Mouse (Mus musculus) cerebellum, adult 8-10 months (tissue): ENCODE measurements around the gene Erbin.
A peak's percentile ranks its signal among the peaks of the same experiment; 100 is the strongest.

Experiments used
- DNase-seq: peaks from one replicate; pipeline ENCODE4 v3.0.0; 2022

The Erbin gene

DNA sequence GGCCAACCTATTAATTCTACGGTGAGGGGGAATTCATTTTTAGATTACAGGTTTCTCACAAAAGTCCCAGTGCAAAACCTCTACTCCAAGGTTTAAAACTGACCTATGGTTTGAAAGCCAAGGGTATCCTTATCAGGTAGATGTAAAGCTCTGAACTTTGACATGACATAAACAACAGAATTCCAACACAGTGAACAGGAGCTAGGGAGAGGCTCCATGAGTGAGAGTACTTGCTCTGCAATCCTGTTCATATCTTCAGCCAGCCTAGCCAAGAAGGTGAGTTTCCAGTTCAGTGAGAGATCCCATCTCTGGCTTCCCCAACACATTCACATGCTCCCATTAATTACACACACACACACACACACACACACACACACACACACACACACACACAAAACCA, 9.7 kb downstream of the Erbin start:
- no peak for DNase-seq

DNA sequence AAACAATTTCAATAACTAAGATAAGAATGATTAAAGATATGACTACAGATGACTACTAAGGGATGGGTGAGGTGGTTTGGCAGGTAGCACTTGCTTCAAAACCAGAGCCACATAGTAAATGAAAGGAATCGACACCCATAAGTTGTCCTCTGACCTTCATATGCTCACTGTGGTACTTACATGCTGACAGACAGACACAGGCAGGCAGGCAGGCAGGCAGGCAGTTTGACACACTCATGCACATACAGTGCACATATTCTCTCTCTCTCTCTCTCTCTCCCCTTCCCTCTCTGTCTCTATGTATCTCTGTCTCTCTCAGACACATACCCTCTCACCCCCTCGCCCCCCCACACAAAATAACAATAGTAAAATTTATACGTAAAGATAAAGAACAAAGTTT, 10.4 kb downstream of the Erbin start:
- DNase-seq = no peak

DNA sequence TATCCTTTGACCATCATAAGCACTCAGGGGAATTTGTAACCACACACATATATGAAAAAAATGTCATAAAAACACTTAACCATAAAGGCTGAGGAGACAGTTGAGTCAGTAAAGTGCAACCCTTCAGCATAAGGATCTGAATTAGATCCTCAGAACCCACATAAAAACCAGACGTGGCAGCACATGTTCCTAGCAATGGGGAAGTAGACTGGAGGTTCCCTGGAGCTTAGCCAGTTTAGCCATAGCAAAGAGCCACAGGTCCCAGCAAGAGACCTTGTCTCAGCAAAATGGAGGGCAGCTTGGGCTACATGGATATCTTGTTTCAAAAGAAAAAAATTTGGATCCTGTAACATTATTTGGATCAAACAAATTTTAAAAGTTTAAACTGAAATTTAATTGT, 20.3 kb downstream of the Erbin start:
- no peak for DNase-seq

DNA sequence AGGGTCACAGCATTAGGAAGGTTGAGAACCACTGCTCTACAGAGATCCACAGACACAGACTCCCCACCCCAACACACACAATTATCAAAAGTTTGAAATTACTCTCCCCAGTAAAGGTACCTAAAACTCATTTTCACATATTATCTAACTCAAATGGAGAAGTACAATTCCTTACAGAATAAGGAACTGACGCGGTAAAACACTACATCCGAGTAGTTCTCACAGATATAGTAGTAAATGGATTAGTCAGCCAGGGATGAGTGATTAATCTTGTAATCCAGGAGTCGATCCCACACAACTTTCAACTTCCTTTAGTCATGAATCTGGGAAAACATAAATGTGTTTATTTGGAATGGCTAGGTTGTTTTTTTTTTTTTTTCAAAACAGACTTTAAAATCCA, 22.7 kb downstream of the Erbin start:
- DNase-seq = no peak

DNA sequence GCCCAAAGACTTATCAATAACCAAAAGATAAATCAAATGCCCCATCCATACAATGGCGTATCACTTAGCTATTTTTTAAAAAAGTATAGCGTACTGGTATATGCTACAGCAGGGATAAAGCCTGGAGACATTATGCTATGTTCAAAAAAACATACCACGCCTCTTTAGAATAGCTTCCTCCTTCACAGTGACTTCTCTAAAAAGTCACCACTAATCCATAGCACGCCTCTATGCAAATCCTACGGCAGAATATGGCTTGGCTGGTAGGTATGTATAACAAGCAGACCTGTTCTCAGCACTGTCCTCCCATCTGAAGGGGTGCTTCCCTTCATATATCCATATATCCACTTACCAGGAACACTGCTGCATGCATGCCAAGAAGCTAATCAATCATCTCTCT, 27.2 kb downstream of the Erbin start:
- no peak for DNase-seq

DNA sequence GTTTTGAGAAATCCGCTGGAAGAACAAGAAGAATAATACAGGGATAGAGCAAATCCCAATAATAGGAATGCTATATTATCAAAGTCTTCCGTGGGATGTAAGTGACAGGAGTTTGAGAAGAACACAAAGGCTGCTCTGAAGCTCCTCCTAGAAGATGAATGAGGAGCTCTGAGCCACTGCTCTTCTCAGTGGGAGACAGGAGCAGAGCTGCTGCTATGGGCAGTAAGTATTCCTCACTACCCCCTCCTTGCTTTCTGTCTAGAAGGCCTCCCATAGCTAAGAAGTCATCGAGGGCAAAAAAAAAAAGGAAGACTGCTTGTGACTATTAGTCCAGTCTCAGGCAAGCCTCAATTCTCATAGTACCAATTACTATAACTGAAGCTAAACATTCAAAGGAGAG, 30.3 kb downstream of the Erbin start:
- DNase-seq = no peak

DNA sequence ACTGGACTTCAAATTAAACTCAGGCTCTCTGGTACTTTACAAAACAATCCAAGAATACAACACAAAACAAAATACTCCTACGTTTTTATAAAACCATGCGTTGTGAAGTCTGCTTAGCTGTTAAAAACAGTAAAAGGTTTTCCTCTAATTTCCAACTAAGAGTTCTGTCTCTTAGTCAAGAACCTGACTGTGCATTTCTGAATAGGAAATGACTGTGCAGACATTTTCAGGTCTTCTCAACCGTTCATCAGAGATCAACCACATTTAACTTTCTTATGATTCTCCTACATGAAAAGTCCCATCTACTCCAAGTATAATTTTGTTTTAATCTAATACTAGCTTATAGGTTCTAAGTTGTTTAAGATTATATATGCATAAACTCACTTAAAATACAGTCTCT, 33.8 kb downstream of the Erbin start:
- DNase-seq = no peak

DNA sequence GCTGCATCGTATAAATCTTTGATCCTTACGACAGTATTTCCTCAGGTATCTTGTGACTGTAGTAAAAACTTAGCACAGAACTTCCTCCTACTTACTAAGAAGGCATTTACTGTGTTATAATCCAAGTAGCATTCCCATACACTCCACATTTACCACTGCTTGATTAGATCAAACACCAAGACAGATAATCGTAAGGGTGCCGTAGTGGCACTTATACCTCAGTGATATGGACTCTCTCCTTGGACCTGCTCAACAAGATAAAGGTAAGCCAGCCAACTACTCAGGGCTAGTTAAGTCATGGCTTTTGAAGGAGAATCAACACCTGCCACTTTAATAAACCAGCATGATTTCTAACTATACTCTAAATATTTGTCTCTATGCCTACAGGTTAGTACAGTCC, 39.1 kb downstream of the Erbin start:
- no peak for DNase-seq

DNA sequence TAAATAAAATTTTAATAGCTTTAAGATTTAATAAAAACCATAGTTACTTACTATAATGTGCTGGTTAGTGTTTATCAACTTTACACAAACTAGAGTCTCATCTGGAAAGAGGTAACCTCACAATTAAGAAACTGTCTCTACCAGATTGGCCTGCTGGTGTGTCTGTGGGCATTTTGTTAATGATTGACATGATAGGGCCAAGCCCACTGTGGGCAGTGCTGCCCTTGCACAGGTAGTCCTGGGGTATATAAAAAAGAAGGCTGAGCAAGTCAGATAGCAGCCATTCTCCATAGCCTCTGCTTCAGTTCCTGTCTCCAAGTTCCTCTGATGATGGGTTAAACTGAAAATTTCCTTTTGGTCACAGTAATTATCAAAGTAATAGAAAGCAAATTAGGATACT, 43.6 kb downstream of the Erbin start:
- DNase-seq = no peak

DNA sequence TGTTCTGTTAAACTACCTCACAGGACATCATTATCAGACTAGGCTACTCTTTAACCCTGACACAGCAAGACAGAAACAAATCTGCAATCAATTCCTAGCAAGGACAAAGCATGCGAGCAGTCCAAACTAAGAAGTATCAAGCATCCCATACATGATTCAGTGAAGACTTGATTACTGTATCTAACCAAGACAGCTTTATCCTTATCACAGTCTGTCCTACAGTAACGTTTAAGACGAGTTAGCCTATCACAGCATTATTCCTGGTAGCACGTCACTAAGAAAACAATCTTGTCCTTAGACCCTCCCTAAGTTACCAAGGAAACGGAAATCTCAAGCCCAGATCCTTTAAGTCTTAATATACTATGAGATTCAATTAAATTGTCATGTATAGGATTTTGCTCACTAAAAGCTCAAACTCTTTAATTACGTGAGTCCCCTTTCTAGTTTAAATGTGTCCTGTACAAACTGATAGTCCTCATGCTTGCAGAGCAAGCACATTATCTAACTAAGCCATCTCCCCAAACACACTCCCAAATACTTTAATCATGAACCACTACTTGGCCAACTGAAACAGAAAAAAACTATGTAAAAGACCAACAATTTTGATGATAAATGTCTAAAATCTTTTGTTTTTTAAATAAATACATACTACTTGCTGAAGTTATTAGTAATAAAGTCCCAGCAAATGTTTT, 44.3 kb downstream of the Erbin start:
- DNase-seq = no peak

DNA sequence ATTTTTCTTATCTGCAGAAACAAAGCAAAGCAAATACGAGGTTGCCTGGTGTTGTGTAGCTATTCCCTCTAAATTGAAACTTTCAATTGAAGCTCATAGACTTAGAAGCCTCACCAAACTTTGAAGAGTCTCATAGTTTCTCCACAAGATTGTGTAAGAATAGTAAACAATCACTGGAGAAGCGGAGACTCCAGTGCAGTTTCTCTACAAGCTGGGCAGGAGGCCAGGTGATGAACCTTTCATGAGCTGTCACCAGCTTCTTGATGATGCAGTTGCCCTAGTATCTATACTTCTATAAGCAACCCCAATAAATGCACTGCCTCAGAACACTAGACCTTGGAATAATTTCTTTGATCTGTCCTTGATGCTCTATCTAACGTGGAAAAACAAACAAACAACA, 49.5 kb downstream of the Erbin start:
- DNase-seq = no peak

DNA sequence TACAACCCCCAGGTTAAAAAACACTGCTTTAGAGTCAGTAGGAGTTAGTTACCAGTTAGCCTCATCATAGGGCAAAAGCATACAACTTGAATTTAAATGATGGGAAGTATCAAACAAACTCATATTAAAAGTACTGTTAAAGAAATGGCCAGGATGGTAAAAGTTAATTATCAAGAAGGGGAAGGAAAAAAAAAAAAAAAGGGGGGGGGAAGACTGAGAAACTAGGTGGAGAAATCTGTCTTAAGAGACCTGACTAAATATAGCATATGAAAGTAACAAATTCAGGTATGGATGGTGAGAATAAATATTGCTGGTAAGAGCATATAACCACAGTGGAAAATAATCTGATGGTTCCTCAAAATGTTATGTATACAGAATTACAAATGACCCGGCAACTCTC, 50.2 kb downstream of the Erbin start:
- no peak for DNase-seq

DNA sequence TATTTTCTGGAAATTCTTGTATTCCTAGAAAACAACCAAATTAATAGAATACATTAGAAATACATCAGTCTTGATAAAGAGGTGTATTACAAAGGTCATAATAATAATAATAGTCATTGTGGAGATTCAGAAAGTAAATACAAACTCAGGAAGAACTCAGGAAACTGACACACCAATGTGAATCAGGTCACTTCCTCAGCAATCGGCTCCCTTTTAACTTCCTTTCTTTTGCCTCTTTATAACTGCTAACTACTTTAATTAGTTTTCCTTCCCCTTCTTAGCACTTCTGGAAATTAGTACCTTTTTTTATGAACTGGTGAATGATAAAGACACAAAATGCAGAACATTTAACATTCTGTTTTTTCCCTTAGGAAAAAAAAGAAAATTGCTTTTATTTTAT, 51.4 kb downstream of the Erbin start:
- DNase-seq = no peak

DNA sequence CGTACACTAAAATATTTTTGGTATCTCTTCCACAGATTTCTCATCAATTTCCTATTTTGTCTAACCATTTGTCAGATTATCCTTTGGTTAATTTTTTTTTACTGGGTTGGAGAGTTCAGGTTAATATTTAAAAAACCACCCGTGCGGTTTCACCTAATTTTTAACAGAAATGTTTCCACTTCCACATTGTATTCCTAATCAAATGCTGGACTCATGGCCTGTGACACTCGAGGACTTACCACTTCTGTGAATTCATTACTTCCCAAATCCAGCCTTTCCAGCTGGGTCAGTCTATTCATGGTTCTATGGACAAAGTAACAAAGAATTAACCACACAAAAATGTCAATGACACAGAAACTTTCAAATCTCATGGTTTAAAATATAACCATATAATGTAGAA, 58.3 kb downstream of the Erbin start:
- DNase-seq = no peak

DNA sequence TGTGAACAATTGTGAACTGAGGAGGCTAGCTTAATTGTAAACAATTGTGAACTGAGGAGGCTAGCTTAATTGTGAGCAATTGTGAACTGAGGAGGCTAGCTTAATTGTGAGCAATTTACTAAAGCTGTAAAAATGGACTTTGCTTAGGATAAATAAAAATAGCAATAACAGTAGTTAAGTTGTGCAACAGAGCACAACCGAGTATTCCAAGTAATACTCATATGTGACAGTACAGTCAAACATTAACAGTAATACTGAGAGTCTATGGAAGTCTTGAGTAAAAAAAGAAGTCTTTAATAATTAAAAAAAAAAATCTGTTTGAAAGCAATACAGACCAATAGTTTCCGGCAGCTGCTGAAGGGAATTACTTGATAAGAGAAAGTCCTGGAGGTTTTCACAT, 61.3 kb downstream of the Erbin start:
- DNase-seq = no peak

DNA sequence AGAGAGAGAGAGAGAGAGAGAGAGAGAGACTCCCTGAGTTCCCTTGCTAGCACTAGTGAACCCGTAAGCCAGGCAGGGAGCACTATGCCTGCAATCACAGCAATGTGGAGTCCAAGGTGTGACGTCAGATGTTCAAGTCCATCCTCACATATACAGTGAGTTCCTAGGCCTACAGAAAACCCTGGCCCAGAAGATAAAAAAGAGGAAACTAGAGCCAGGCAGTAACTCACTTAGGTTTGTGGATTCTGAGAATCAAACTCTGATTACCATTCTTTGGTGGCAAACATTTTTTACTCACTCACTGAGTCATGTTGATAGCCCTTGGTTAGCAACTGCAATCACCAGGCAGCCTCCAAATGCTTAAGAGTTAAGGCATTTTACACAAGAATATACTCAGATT, 72.7 kb downstream of the Erbin start:
- DNase-seq = no peak

DNA sequence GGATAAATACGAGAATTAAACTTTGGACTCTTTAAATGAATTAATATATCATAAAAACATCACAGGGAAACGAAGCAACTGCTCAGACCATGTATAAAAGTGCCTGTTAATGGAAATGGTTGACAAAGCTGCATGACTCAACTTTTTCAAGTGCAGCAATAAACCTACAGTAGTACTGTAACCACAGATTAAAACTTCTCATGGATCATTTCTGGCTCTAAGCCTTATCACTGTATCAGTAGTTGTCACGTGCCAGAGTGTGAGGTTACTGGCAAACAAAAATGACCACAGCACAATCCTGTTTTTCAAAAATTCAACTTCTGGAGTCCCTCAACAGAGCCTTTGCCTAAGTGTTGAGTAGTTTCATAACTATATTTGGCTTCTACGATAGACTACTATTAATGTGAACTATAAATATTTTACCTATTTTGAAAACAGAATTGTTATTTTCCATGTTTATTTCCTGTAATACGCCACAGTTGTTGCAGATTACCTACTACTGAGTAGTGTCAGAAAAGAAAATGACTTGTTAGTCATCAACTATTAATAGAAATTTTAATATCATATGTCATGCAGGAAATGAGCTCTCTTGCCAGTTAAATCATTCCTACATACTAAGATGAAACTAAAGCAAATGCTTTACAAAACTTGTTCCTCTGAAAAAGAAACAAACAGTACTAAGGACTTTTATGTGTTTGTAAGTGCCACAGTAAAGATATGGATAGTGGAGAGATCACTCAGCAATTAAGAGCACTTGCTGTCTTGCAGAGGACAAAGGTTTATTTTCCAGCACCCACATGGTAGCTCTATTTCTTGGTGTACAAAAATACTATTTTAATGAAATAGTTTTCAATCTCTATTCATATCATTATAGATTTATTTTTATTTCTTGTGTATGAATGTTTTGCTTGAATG, 78.8 kb downstream of the Erbin start:
- no peak for DNase-seq

DNA sequence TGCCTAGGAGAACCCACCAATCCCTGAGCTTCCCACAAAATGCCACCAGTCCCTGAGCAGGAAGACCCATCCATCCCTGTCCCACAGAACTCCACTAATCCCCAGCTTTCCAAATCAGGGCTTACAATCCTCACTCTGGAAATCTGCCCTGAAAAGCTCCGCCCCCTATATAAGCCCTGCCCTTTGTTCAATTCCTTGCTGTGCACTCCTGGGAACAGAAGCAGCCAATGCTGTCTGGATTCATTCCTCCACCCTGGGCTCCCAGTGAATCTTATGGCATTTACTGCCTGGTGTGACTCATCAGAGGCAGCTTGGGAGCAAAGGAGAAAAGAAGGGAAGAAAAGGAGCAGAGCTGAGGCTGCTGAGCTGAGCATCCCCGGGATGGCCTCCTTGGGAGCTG, 81.7 kb downstream of the Erbin start:
- DNase-seq = no peak

DNA sequence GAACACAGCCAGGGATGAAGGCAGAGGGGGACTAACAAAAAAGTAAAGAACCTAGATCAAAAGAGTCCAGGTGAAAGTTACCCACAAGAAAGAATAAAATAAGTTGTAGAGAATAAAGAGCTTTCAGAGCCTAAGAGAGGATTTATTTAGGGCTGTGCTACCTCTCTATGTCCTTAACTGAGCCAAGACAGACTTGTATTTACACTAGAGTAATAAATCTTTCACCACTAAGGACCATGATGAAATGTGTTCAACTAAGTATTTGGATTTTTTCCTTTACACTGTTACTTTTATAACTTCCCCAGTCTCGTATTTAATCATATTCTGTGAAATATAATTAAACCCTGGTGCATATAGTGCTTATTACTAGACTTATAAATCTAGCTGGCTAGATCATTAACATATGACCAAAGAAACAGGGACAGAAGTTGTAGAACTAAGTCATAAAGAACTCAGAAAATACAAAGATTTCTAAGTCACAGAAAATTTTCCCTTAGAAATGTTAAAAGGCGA, 90.6 kb downstream of the Erbin start:
- no peak for DNase-seq

DNA sequence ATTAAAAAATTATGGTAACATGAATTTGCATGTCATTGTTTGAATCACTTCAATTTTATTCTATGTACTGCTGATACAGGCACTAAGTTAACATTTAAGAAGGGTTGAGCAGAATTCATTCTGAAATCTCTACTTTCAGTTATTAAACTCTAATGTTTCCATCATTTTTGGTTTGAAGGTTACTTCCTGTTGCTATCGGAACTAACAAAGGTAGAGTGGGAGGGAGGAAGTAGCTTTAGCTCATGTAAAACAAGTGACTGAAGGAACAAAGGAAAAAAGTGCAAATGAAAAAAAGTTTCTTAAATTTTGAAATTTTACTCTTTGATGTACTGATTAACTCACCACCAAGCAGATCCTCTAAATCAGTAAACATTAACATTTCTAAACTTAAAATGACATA, 98.0 kb downstream of the Erbin start:
- DNase-seq = no peak

DNA sequence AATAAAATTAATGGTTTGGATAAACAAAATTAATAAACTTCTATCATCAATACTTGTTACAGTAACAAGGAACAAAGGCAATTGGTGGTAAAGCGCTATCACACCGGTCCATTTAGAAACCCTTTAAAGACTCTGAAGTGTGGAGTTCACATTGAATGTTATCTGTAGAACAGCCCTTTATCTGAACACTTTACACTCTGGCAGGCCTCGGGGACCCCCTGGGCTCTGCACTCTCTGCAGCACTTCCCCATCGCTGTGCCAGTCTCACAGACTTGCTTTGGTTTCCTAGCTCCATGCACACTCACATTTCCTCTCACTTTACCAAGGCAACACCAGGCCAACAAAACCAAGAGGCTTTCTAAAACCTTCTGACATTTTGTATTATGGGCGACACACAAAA, 100.9 kb downstream of the Erbin start:
- DNase-seq = no peak

DNA sequence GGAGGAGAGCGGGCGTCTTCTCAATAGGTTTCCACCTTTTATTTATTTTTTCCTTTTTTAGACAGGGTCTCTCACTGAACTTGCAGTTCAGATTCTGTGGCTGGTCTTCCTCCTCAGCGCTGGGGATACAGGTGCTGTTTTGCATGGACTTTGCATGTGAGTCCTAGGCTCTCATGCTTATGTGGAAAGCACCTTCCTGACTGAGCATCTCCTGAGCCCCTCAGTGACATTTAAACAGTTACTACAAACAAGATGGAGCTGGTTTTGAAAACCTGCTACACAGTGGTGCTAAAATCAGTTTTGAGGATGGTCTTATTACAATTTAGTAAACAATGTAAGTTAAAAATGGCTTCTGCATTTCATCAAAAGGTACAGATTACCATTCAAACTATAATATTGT, 102.4 kb downstream of the Erbin start:
- DNase-seq = no peak

DNA sequence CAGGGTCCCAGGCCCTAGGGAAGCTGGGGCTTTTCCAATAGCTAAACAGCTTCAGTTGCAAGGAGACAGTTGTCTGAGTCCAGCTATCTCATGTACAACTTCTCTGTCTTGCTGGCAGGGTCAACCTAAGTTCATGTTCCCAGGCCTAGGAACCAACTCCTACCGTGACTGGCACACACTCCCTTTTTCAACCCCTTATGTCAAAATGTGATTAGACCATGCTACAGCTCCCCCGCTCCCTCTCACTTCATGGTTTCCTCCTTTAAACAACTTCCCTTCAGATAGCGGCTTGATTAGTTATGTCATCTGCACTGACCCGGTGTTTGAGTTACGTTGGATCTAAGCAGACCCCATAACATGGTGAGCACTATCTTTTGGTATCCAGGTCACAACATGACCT, 112.8 kb downstream of the Erbin start:
- no peak for DNase-seq

DNA sequence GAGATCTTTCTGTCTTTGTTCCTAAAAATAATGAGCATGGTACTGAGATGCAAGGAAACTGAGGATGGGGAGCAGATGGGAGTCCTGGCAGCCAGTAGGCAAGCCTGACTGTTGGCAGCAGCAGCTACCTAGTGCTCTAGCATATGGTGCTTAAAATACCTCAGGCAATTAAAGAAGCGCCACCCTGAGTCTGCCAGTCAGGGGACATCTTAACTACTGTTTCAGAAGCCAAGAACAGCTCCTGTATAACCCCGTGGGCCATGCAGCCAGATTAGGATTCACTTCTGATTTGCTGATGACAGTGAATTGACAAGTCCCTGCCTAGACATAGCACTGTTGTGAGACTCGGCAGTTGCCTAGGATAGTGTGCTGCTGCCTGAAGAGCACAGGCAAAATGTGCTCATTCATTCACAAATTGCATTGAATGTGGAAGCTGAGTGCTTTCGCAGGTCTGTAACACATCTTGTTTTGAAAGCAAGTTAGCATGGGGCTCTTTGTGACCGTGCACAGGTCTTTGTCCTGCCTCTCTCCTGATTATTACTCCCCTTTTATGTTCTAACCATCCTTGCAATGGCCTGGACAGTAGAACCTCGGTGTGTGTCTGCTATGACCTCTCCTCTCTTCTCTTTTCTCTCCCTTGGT, 114.0 kb downstream of the Erbin start:
- DNase-seq = peak; percentile 59
